Mouse (Mus musculus) liver, adult 2 months (tissue): ENCODE data around the gene Ccdc62.

ENCODE experiments used
- CTCF ChIP-seq: fragments of 200-500 bp; IDR thresholded peaks from 2 replicates; pipeline ENCODE4 v1.5.1; 2011; ENCODE audit warnings: low read depth, low read length, control low read depth
- POLR2A ChIP-seq: fragments of 200-500 bp; IDR thresholded peaks from 2 replicates; pipeline ENCODE4 v1.6.1; 2011; ENCODE audit warnings: low read length, control low read depth; ENCODE audit not compliant: insufficient read depth; ENCODE audit errors: extremely low read depth

DNA sequence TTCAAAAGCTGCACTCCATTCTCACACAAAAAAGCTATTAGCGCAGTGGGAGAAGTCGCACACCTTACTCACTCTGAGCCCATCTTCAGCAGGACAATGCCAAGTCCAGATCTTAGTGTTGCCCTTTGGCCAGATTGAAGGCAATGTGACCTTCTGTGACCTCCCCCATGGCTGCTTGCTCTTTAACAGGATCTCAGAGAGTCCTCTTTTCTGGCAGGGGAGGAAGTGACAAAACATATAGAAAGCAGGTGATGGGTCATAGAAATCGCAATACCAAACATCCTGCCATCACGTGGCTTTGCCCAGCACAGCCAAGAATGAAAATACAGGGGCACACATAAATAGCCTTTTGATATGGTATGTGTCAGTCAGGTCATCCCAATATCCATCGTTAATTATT, 39.5 kb upstream of the Ccdc62 start:
- TF ChIP-seq CTCF: no peak
- no peak for TF ChIP-seq POLR2A
